Mouse (Mus musculus) forebrain, embryonic 14.5 days (tissue): ENCODE data around the gene Slc5a5. TPM values are rescaled to one million over a fixed set of nuclear protein-coding genes. Genes with fewer than 3 reads are reported as not detected.
A peak's percentile ranks its signal among the peaks of the same experiment; 100 is the strongest.

Experiments
- ATAC-seq: fragments of 200-750 bp; cut with Nextera tagmentation; 2 replicates; pipeline ENCODE4 v1.8.0; 2017; ENCODE audit warnings: mild to moderate bottlenecking, moderate library complexity
- DNase-seq: peaks from one replicate; pipeline ENCODE4 v3.0.0-alpha.2; 2015; ENCODE audit warnings: low spot score
- H3K27ac ChIP-seq: fragments of 300-500 bp; sonication (generic); 2 replicates; pipeline ENCODE4 v1.5.1; 2014; ENCODE audit warnings: low read depth, mild to moderate bottlenecking, control low read depth, low read length, moderate library complexity
- H3K27me3 ChIP-seq: fragments of 300-500 bp; sonication (generic); replicated peaks from 2 replicates; pipeline ENCODE4 v1.6.1; 2014; ENCODE audit warnings: low read length, control low read depth, mixed read lengths; ENCODE audit not compliant: control insufficient read depth, insufficient read depth
- H3K36me3 ChIP-seq: fragments of 300-500 bp; sonication (generic); 2 replicates; pipeline ENCODE4 v1.6.1; 2014; ENCODE audit warnings: low read length, control low read depth; ENCODE audit not compliant: control insufficient read depth, insufficient read depth
- H3K4me1 ChIP-seq: fragments of 300-500 bp; sonication (generic); 2 replicates; pipeline ENCODE4 v1.6.1; 2014; ENCODE audit warnings: antibody characterized with exemption, low read length, control low read depth; ENCODE audit not compliant: control insufficient read depth, insufficient read depth
- H3K4me2 ChIP-seq: fragments of 300-500 bp; sonication (generic); 2 replicates; pipeline ENCODE4 v1.6.1; 2014; ENCODE audit warnings: mild to moderate bottlenecking, control low read depth, low read length
- H3K4me3 ChIP-seq: fragments of 300-500 bp; sonication (generic); 2 replicates; pipeline ENCODE4 v1.5.1; 2014; ENCODE audit warnings: low read depth, low read length, control low read depth
- H3K9ac ChIP-seq: fragments of 300-500 bp; sonication (generic); 2 replicates; pipeline ENCODE4 v1.6.1; 2014; ENCODE audit warnings: mild to moderate bottlenecking, low read length, control low read depth, moderate library complexity
- H3K9me3 ChIP-seq: fragments of 300-500 bp; sonication (generic); replicated peaks from 2 replicates; pipeline ENCODE4 v1.6.1; 2016; ENCODE audit warnings: low read length, control low read depth, mixed read lengths; ENCODE audit not compliant: control insufficient read depth
- WGBS: fragments of 180-500 bp; shearing (Covaris S2); extraction: QIAGEN DNeasy Blood & Tissue Kit; methylation state at CpG from one replicate; pipeline ENCODE4 v1.1.7; 2014; 5-methylcytosine and 5-hydroxymethylcytosine counted together
- polyA plus RNA-seq: library from polyadenylated mRNA; unstranded; fragments of >200 nt; fragmentation: Nextera tagmentation; extraction: Ambion mirVana; gene quantifications from 2 replicates; pipeline ENCODE4 v1.2.1, GENCODE M21; 2014

Slc5a5 gene
- polyA plus RNA-seq, 1 experiment from 2014 or later, result 0.60 TPM

DNA sequence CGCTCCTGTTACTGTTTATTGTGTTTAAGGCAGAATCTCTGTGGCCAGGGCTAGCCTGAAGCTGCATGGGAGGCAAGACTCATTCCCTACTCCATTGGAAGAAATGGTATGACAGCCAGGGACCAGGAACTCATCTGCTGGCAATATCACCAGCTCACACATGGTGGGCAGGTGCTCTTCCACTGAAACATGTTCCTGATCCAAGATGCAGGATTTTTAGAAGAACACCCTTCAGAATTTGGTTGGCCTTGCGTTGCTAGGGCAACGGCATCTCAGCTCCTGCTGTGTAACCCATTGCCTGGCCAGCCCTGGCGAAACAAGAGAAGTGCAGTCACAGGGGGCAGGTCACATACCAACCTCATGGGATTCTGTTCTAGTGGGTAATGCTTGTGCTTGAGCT lies 13.1 kb downstream of the Slc5a5 start:
- H3K4me3 ChIP-seq, result no peak overlapping the region
- H3K9ac ChIP-seq, result no peak overlapping the region
- no peak overlapping the region for H3K27ac ChIP-seq
- no peaks in the 10 kb centered on the region for H3K27me3 ChIP-seq
- no peak for ATAC-seq
- no peak overlapping the region for H3K4me2 ChIP-seq
- no peaks in the 10 kb centered on the region for H3K9me3 ChIP-seq
- no peak for DNase-seq
- H3K36me3 ChIP-seq, result no peaks in the 10 kb centered on the region
- 49% methylated on average over 4 of the region's 4 CpGs for WGBS
- H3K4me1 ChIP-seq, result no peaks in the 10 kb centered on the region; the same call in 1 of the 2 replicates

- H3K4me2 ChIP-seq, result no peak overlapping the region
- no peaks in the 10 kb centered on the region for H3K27me3 ChIP-seq
- no peak overlapping the region for H3K4me3 ChIP-seq
- no peak overlapping the region for H3K9ac ChIP-seq
- no peaks in the 10 kb centered on the region for H3K9me3 ChIP-seq
- no peak for ATAC-seq
- no peak for DNase-seq
- H3K27ac ChIP-seq, result no peak overlapping the region
- 56% methylated on average over 2 of the region's 2 CpGs for WGBS
- H3K36me3 ChIP-seq, result no peaks in the 10 kb centered on the region
- H3K4me1 ChIP-seq, result no peaks in the 10 kb centered on the region; the same call in 1 of the 2 replicates
Measured at GRCm38 (mm10) chr8:70878178-70878577, 14.4 kb downstream of the Slc5a5 start.

DNA sequence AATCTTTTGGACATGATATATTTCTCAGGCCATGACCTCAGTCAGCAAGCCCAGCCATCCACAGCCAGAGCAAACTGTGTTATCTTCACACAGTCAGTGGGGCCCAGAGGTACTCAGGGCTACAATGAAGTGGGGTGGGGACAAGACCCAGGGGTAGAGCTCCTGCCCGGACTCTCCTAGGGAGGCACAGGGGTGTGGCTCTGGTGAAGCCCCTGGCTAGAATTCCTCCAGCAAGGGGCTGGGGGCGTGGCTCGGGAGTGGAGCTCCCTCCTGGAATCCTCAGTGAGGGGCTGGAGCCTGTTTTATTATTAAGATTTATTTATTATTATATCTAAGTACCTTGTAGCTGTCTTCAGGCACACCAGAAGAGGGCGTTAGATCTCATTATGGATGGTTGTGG lies 16.2 kb downstream of the Slc5a5 start:
- WGBS, result 65% methylated on average over 4 of the region's 4 CpGs
- no peak for DNase-seq
- H3K9ac ChIP-seq, result no peak overlapping the region
- no peaks in the 10 kb centered on the region for H3K36me3 ChIP-seq
- H3K27ac ChIP-seq, result no peak overlapping the region
- no peak for ATAC-seq
- H3K27me3 ChIP-seq, result no peaks in the 10 kb centered on the region
- H3K4me3 ChIP-seq, result no peak overlapping the region
- H3K4me1 ChIP-seq, result peaks cover 5% of the 10 kb centered on the region
- H3K4me2 ChIP-seq, result no peak overlapping the region
- H3K9me3 ChIP-seq, result no peaks in the 10 kb centered on the region

DNA sequence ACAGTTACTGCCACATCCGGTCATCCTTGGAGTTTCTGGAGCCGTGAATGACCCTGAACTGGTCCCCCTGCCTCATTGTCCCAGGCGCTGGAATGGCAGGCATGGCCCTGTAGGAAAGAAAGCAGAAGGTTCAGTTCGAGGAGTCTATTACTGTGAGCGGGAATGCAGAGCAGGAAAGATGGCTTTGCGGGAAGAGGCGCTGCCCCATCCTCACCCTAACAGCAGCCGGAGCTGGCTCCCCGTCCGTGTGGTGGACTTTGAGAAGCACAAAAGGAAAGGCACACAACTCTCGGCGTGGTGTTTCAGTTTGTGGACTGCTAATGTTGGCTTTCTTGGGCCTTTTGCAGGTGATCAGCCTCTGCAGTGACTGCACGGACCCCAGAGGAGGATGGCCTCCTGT lies 18.1 kb downstream of the Slc5a5 start:
- ATAC-seq, result no peak
- Histone ChIP-seq H3K4me3 (no peak overlapping the region), H3K4me1 (peaks cover 5% of the 10 kb centered on the region), H3K27ac (no peak overlapping the region), H3K36me3 (no peaks in the 10 kb centered on the region), H3K9ac (no peak overlapping the region), H3K4me2 (no peak overlapping the region), H3K27me3 (no peaks in the 10 kb centered on the region), H3K9me3 (no peaks in the 10 kb centered on the region)
- DNase-seq, result no peak
- 91% methylated on average over 13 of the region's 13 CpGs for WGBS

DNA sequence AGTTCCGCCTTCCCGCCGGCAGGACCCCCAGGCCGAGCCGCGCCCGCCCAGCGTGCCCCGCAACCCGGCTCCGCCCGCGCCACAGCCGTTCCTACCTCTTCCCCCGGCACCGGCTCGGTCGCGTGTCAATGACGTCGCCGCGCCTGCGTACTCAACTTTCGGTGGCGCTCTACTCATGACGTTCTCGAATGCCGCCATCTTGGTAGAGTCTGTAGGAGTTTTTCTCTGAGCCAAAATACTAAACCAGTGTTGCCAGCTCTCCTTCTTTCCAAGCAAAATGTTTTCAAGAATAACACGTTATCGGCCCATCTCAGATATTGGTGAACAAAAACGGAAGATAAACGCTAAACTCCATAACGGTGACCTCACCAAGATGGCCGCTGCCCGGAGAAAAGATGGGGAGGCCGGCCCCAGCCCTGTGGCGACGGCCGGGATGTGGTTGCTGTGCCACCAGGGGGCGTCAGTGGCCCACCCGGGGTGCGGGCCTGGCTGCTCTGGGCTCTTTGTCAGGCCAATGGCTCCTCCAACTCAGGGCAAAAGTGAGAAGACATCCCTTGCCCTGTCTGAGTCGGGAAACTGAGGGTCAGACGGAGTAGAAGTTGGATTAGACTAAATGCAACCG lies 19.1 kb downstream of the Slc5a5 start, which contains the start of gene Ccdc124:
Gene Ccdc124, minus strand, starts transcription at position 572 of the 622 bp plus-strand sequence.
- DNase-seq, result peak; percentile 96
- peaks cover 3% of the 10 kb centered on the region for H3K36me3 ChIP-seq
- H3K9me3 ChIP-seq, result no peaks in the 10 kb centered on the region
- peak within 1 kb of the TSS; percentile 63 for H3K4me2 ChIP-seq
- ATAC-seq, result peak; percentile 92
- H3K4me3 ChIP-seq, result peak within 1 kb of the TSS; percentile 65
- under 1% methylated on average over 46 of the region's 46 CpGs for WGBS
- H3K27ac ChIP-seq, result peak within 1 kb of the TSS; percentile 81; the same call in 1 of the 2 replicates
- peak within 1 kb of the TSS; percentile 67 for H3K9ac ChIP-seq
- H3K4me1 ChIP-seq, result peaks cover 13% of the 10 kb centered on the region
- H3K27me3 ChIP-seq, result no peaks in the 10 kb centered on the region

DNA sequence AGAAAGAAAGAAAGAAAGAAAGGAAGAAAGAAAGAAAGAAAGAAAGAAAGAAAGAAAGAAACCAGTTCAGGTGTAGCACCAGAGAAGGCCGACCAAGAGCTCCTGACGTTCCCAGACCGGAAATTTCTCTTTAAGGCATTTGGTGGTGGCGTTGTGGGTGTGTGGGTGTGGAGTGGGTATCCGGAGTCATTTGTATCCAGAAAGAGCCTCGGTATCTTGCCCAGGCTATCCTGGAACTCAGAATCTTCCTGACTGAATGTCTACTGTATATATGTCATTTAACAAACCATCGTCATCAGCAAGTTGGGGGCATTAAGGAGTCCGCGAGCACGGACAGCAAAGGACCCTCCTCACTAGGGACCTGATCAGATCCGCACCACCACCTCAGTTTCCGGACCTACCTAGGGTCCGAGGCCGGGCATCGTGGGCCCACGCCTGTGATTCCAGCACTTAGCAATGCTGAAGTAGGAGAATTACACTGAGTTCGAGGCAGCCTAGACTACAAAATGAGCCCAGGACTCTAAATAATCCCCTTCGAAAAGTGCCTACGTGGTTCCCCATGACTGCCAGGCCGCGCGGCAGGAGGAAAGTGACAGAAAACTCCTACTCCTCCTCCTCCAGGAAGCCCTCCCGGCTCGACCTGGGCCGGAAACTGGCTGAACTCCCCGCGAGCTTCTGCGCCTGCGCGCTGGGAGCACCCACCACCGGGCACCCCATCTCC lies 19.8 kb downstream of the Slc5a5 start:
- H3K27ac ChIP-seq, result peak overlapping the region; percentile 81; the same call in 1 of the 2 replicates
- H3K4me1 ChIP-seq, result peaks cover 13% of the 10 kb centered on the region
- H3K9ac ChIP-seq, result peak overlapping the region; percentile 67
- no peak for DNase-seq
- WGBS, result 6% methylated on average over 31 of the region's 31 CpGs
- peak overlapping the region; percentile 65 for H3K4me3 ChIP-seq
- no peaks in the 10 kb centered on the region for H3K27me3 ChIP-seq
- peak overlapping the region; percentile 63 for H3K4me2 ChIP-seq
- no peaks in the 10 kb centered on the region for H3K9me3 ChIP-seq
- ATAC-seq, result 0 out of 2 replicates have a peak, but pooled peaks have one; percentile 0
- H3K36me3 ChIP-seq, result peaks cover 9% of the 10 kb centered on the region

GRCm38 (mm10) chr8:70871195-70871807 lies 21.3 kb downstream of the Slc5a5 start:
- ATAC-seq (no peak), DNase-seq (no peak)
- Histone ChIP-seq H3K27me3 (no peaks in the 10 kb centered on the region), H3K9ac (no peak overlapping the region), H3K9me3 (no peaks in the 10 kb centered on the region), H3K36me3 (peaks cover 9% of the 10 kb centered on the region), H3K27ac (no peak overlapping the region), H3K4me3 (no peak overlapping the region), H3K4me2 (no peak overlapping the region), H3K4me1 (peaks cover 16% of the 10 kb centered on the region)
- WGBS, result 79% methylated on average over 5 of the region's 5 CpGs

- Histone ChIP-seq H3K36me3 (peaks cover 9% of the 10 kb centered on the region), H3K9me3 (no peaks in the 10 kb centered on the region), H3K4me3 (no peak overlapping the region), H3K4me2 (peak overlapping the region; percentile 23; the same call in 1 of the 2 replicates), H3K4me1 (peaks cover 24% of the 10 kb centered on the region), H3K27me3 (no peaks in the 10 kb centered on the region), H3K27ac (peak overlapping the region; percentile 46; the same call in 1 of the 2 replicates), H3K9ac (peak overlapping the region; percentile 48)
- no peak for ATAC-seq
- DNase-seq, result peak; percentile 88
- WGBS, result 48% methylated on average over 16 of the region's 16 CpGs
Measured at GRCm38 (mm10) chr8:70869601-70870041, 22.9 kb downstream of the Slc5a5 start.
